Mouse (Mus musculus): ENCODE results near the gene Dirc2. TPM values are rescaled to one million over a fixed set of nuclear protein-coding genes. Genes with fewer than 3 reads are reported as not detected.

Gene Dirc2
- total and polyA plus RNA-seq, 2 experiments from 2014 or later: 15.3 to 39.8 TPM

GRCm38 (mm10) chr16:35747417-35748236 is 21.5 kb downstream of the Dirc2 start:
- H3K4me2 ChIP-seq (ENCODE audit: low read depth, low read length): no peak overlapping the region
- no peak for ATAC-seq (ENCODE audit: insufficient read depth, low read depth)
- TF ChIP-seq CTCF (IDR thresholded peaks at IDR 0.05; ENCODE audit: low read depth): no peak
- TF ChIP-seq EP300 (IDR thresholded peaks at IDR 0.05; ENCODE audit: low read depth): no peak
- H3K4me3 ChIP-seq (ENCODE audit: low read depth, low read length): no peak overlapping the region
- no peak overlapping the region for H3K9ac ChIP-seq (replicated peaks; ENCODE audit: low read depth, low read length)
- no peaks in the 10 kb centered on the region for H3K9me3 ChIP-seq (replicated peaks; ENCODE audit: control insufficient read depth, low read length)
- no peaks in the 10 kb centered on the region for H3K27me3 ChIP-seq (ENCODE audit: control insufficient read depth, insufficient read depth, low read length)
- WGBS: 68% methylated on average over 9 of the region's 9 CpGs
- no peak for DNase-seq (ENCODE audit: low spot score)
- peak overlapping the region; percentile 25; the same call in 1 of the 2 replicates for H3K27ac ChIP-seq (ENCODE audit: low read depth)
- H3K4me1 ChIP-seq (ENCODE audit: control insufficient read depth, insufficient read depth): peaks cover 17% of the 10 kb centered on the region
- no peaks in the 10 kb centered on the region for H3K36me3 ChIP-seq (replicated peaks; ENCODE audit: control insufficient read depth, insufficient read depth, low read length)

- H3K36me3 ChIP-seq (replicated peaks; ENCODE audit: control insufficient read depth, insufficient read depth, low read length): no peaks in the 10 kb centered on the region
- H3K4me1 ChIP-seq (ENCODE audit: control insufficient read depth, insufficient read depth): peaks cover 23% of the 10 kb centered on the region
- peak overlapping the region; percentile 40; the same call in 1 of the 2 replicates for H3K27ac ChIP-seq (ENCODE audit: low read depth)
- H3K9me3 ChIP-seq (replicated peaks; ENCODE audit: control insufficient read depth, low read length): no peaks in the 10 kb centered on the region
- no peak overlapping the region for H3K9ac ChIP-seq (replicated peaks; ENCODE audit: low read depth, low read length)
- no peak for DNase-seq (ENCODE audit: low spot score)
- ATAC-seq (ENCODE audit: insufficient read depth, low read depth): no peak
- H3K4me2 ChIP-seq (ENCODE audit: low read depth, low read length): no peak overlapping the region
- TF ChIP-seq EP300 (IDR thresholded peaks at IDR 0.05; ENCODE audit: low read depth): no peak
- TF ChIP-seq CTCF (IDR thresholded peaks at IDR 0.05; ENCODE audit: low read depth): no peak
- WGBS: 70% methylated on average over 12 of the region's 12 CpGs
- no peak overlapping the region for H3K4me3 ChIP-seq (ENCODE audit: low read depth, low read length)
- H3K27me3 ChIP-seq (ENCODE audit: control insufficient read depth, insufficient read depth, low read length): no peaks in the 10 kb centered on the region
Observed at GRCm38 (mm10) chr16:35742251-35742937, 26.8 kb downstream of the Dirc2 start.

GRCm38 (mm10) chr16:35741621-35742020 is 27.5 kb downstream of the Dirc2 start:
- no peak overlapping the region for H3K9ac ChIP-seq (replicated peaks; ENCODE audit: low read depth, low read length)
- H3K27me3 ChIP-seq (ENCODE audit: control insufficient read depth, insufficient read depth, low read length): no peaks in the 10 kb centered on the region
- no peak overlapping the region for H3K4me2 ChIP-seq (ENCODE audit: low read depth, low read length)
- DNase-seq (ENCODE audit: low spot score) (no peak), ATAC-seq (ENCODE audit: insufficient read depth, low read depth) (no peak)
- WGBS: 95% methylated on average over 5 of the region's 5 CpGs
- H3K4me3 ChIP-seq (ENCODE audit: low read depth, low read length): no peak overlapping the region
- H3K4me1 ChIP-seq (ENCODE audit: control insufficient read depth, insufficient read depth): peaks cover 17% of the 10 kb centered on the region
- H3K36me3 ChIP-seq (replicated peaks; ENCODE audit: control insufficient read depth, insufficient read depth, low read length): no peaks in the 10 kb centered on the region
- H3K9me3 ChIP-seq (replicated peaks; ENCODE audit: control insufficient read depth, low read length): no peaks in the 10 kb centered on the region
- TF ChIP-seq CTCF (IDR thresholded peaks at IDR 0.05; ENCODE audit: low read depth): no peak
- TF ChIP-seq EP300 (IDR thresholded peaks at IDR 0.05; ENCODE audit: low read depth): no peak
- H3K27ac ChIP-seq (ENCODE audit: low read depth): no peak overlapping the region

GRCm38 (mm10) chr16:35740943-35741342 is 28.2 kb downstream of the Dirc2 start:
- H3K4me1 ChIP-seq (ENCODE audit: control insufficient read depth, insufficient read depth): peaks cover 17% of the 10 kb centered on the region
- H3K9me3 ChIP-seq (replicated peaks; ENCODE audit: control insufficient read depth, low read length): no peaks in the 10 kb centered on the region
- ATAC-seq (ENCODE audit: insufficient read depth, low read depth) (peak; percentile 75), DNase-seq (ENCODE audit: low spot score) (peak; percentile 64)
- no peak overlapping the region for H3K4me2 ChIP-seq (ENCODE audit: low read depth, low read length)
- no peak overlapping the region for H3K27ac ChIP-seq (ENCODE audit: low read depth)
- H3K4me3 ChIP-seq (ENCODE audit: low read depth, low read length): no peak overlapping the region
- H3K36me3 ChIP-seq (replicated peaks; ENCODE audit: control insufficient read depth, insufficient read depth, low read length): no peaks in the 10 kb centered on the region
- TF ChIP-seq EP300 (IDR thresholded peaks at IDR 0.05; ENCODE audit: low read depth): no peak
- no peak for TF ChIP-seq CTCF (IDR thresholded peaks at IDR 0.05; ENCODE audit: low read depth)
- H3K9ac ChIP-seq (replicated peaks; ENCODE audit: low read depth, low read length): no peak overlapping the region
- H3K27me3 ChIP-seq (ENCODE audit: control insufficient read depth, insufficient read depth, low read length): no peaks in the 10 kb centered on the region
- whole genome bisulfite sequencing: 38% methylated on average over 6 of the region's 6 CpGs

- Histone ChIP-seq H3K9me3 (replicated peaks; ENCODE audit: control insufficient read depth, low read length) (no peaks in the 10 kb centered on the region), H3K4me3 (ENCODE audit: low read depth, low read length) (no peak overlapping the region), H3K36me3 (replicated peaks; ENCODE audit: control insufficient read depth, insufficient read depth, low read length) (peaks cover 3% of the 10 kb centered on the region; the same call in 1 of the 2 replicates), H3K27ac (ENCODE audit: low read depth) (0 out of 2 replicates have a peak overlapping the region, but pooled peaks have one; percentile 28), H3K9ac (replicated peaks; ENCODE audit: low read depth, low read length) (no peak overlapping the region), H3K27me3 (ENCODE audit: control insufficient read depth, insufficient read depth, low read length) (no peaks in the 10 kb centered on the region), H3K4me1 (ENCODE audit: control insufficient read depth, insufficient read depth) (peaks cover 17% of the 10 kb centered on the region), H3K4me2 (ENCODE audit: low read depth, low read length) (no peak overlapping the region)
- DNase-seq (ENCODE audit: low spot score): peak; percentile 43
- 39% methylated on average over 12 of the region's 12 CpGs for WGBS
- TF ChIP-seq EP300 (IDR thresholded peaks at IDR 0.05; ENCODE audit: low read depth): no peak
- TF ChIP-seq CTCF (IDR thresholded peaks at IDR 0.05; ENCODE audit: low read depth): no peak
- ATAC-seq (ENCODE audit: insufficient read depth, low read depth): peak; percentile 64
Observed at GRCm38 (mm10) chr16:35740357-35740756, 28.8 kb downstream of the Dirc2 start.
